Mouse (Mus musculus): Measurements from ENCODE around the gene Trim56. TPM values are rescaled to one million over a fixed set of nuclear protein-coding genes. Genes with fewer than 3 reads are reported as not detected.

The Trim56 gene
- polyA plus RNA-seq, 1 experiment from 2014 or later, result 7.0 TPM

- H3K27me3 ChIP-seq (ENCODE audit: low read depth, poor library complexity, severe bottlenecking), result no peaks in the 10 kb centered on the region
- no peaks in the 10 kb centered on the region for H3K9me3 ChIP-seq (replicated peaks)
- H3K36me3 ChIP-seq, result no peaks in the 10 kb centered on the region
- H3K4me3 ChIP-seq, result no peak overlapping the region
- no peak overlapping the region; the same call in 1 of the 2 replicates for H3K27ac ChIP-seq
- no peaks in the 10 kb centered on the region for H3K4me1 ChIP-seq
- 81% methylated on average over 28 of the region's 28 CpGs for whole genome bisulfite sequencing
- DNase-seq (ENCODE audit: low spot score), result no peak
Observed at GRCm38 (mm10) chr5:137102575-137103522, 13.2 kb downstream of the Trim56 start.

GRCm38 (mm10) chr5:137102078-137102477 lies 13.9 kb downstream of the Trim56 start:
- no peaks in the 10 kb centered on the region for H3K4me1 ChIP-seq
- H3K27me3 ChIP-seq (ENCODE audit: low read depth, poor library complexity, severe bottlenecking), result no peaks in the 10 kb centered on the region
- H3K9me3 ChIP-seq (replicated peaks), result no peaks in the 10 kb centered on the region
- no peak overlapping the region for H3K4me3 ChIP-seq
- WGBS, result 85% methylated on average over 10 of the region's 10 CpGs
- H3K36me3 ChIP-seq, result no peaks in the 10 kb centered on the region
- H3K27ac ChIP-seq, result no peak overlapping the region
- DNase-seq (ENCODE audit: low spot score), result no peak

GRCm38 (mm10) chr5:137100660-137101059 lies 15.3 kb downstream of the Trim56 start:
- Histone ChIP-seq H3K27ac (no peak overlapping the region), H3K4me1 (no peaks in the 10 kb centered on the region), H3K9me3 (replicated peaks) (no peaks in the 10 kb centered on the region), H3K4me3 (no peak overlapping the region), H3K27me3 (ENCODE audit: low read depth, poor library complexity, severe bottlenecking) (no peaks in the 10 kb centered on the region), H3K36me3 (no peaks in the 10 kb centered on the region)
- 71% methylated on average over 4 of the region's 4 CpGs for WGBS
- DNase-seq (ENCODE audit: low spot score), result no peak

GRCm38 (mm10) chr5:137098418-137098817 lies 17.6 kb downstream of the Trim56 start:
- Histone ChIP-seq H3K27me3 (ENCODE audit: low read depth, poor library complexity, severe bottlenecking) (no peaks in the 10 kb centered on the region), H3K4me1 (no peaks in the 10 kb centered on the region), H3K36me3 (no peaks in the 10 kb centered on the region), H3K9me3 (replicated peaks) (no peaks in the 10 kb centered on the region), H3K4me3 (no peak overlapping the region), H3K27ac (no peak overlapping the region)
- DNase-seq (ENCODE audit: low spot score), result no peak
- WGBS, result 75% methylated on average over 11 of the region's 11 CpGs

DNA sequence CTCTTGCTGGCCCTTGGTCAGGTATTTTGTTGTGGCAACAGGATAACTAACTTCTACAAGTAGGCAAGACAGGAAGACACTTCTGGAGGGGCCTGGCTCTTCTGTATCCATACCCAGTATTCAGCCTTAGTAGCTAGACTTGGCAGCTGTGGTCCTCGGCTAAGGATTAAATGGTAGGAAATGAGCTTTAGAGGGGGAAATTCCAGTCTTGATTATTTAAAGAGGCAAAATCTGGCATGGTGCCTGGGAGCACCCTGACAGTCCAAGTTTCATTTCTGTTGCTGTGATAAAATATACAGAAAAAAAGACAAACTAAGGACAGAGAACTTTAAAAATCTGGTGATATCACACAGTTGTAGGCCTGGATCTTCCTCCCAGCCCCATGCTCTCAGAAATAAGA lies 20.0 kb downstream of the Trim56 start:
- 88% methylated on average over 1 of the region's 1 CpGs for WGBS

GRCm38 (mm10) chr5:137095135-137095534 lies 20.9 kb downstream of the Trim56 start:
- H3K27me3 ChIP-seq (ENCODE audit: low read depth, poor library complexity, severe bottlenecking), result no peaks in the 10 kb centered on the region
- no peak for DNase-seq (ENCODE audit: low spot score)
- no peaks in the 10 kb centered on the region for H3K36me3 ChIP-seq
- H3K4me1 ChIP-seq, result peaks cover 4% of the 10 kb centered on the region
- no peak overlapping the region for H3K27ac ChIP-seq
- H3K4me3 ChIP-seq, result no peak overlapping the region
- WGBS, result 85% methylated on average over 10 of the region's 10 CpGs
- no peaks in the 10 kb centered on the region for H3K9me3 ChIP-seq (replicated peaks)

More for the DNA sequence above, 20.0 kb downstream of the Trim56 start:
- H3K27me3 ChIP-seq (ENCODE audit: low read depth, poor library complexity, severe bottlenecking), result no peaks in the 10 kb centered on the region
- H3K4me1 ChIP-seq, result peaks cover 4% of the 10 kb centered on the region
- no peaks in the 10 kb centered on the region for H3K36me3 ChIP-seq
- no peak overlapping the region for H3K27ac ChIP-seq
- no peaks in the 10 kb centered on the region for H3K9me3 ChIP-seq (replicated peaks)
- DNase-seq (ENCODE audit: low spot score), result no peak
- no peak overlapping the region for H3K4me3 ChIP-seq

DNA sequence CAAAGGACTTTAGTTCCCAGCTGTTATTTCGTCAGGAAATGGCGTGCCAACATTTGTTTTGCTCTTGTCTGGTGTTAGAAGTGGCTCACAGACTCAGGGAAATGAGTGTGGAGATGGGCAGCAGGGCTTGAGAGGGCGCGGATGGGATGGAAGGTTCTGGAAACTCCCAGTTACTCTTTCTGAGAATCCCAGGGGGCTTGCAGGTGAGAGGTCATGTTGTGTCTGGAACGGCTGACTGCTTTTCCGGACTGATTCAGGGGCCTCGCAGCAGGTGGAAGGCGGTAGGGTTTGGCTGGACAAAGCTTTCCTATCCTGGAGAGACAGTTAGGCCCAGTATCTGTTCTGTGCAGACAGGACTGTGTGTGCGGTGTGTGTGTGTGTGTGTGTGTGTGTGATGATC lies 22.3 kb downstream of the Trim56 start:
- DNase-seq (ENCODE audit: low spot score), result no peak
- H3K4me3 ChIP-seq, result no peak overlapping the region
- H3K27me3 ChIP-seq (ENCODE audit: low read depth, poor library complexity, severe bottlenecking), result no peaks in the 10 kb centered on the region
- no peak overlapping the region for H3K27ac ChIP-seq
- no peaks in the 10 kb centered on the region for H3K9me3 ChIP-seq (replicated peaks)
- H3K36me3 ChIP-seq, result no peaks in the 10 kb centered on the region
- peaks cover 4% of the 10 kb centered on the region for H3K4me1 ChIP-seq
- 87% methylated on average over 9 of the region's 9 CpGs for WGBS

- Histone ChIP-seq H3K9me3 (replicated peaks) (no peaks in the 10 kb centered on the region), H3K27me3 (ENCODE audit: low read depth, poor library complexity, severe bottlenecking) (no peaks in the 10 kb centered on the region), H3K4me3 (no peak overlapping the region), H3K36me3 (no peaks in the 10 kb centered on the region), H3K4me1 (peaks cover 4% of the 10 kb centered on the region), H3K27ac (0 out of 2 replicates have a peak overlapping the region, but pooled peaks have one; percentile 36)
- WGBS, result 66% methylated on average over 6 of the region's 6 CpGs
- no peak for DNase-seq (ENCODE audit: low spot score)
Observed at GRCm38 (mm10) chr5:137091560-137091959, 24.4 kb downstream of the Trim56 start.

GRCm38 (mm10) chr5:137090870-137091269 lies 25.1 kb downstream of the Trim56 start:
- H3K27me3 ChIP-seq (ENCODE audit: low read depth, poor library complexity, severe bottlenecking), result no peaks in the 10 kb centered on the region
- DNase-seq (ENCODE audit: low spot score), result no peak
- peaks cover 4% of the 10 kb centered on the region for H3K4me1 ChIP-seq
- no peak overlapping the region for H3K27ac ChIP-seq
- H3K9me3 ChIP-seq (replicated peaks), result no peaks in the 10 kb centered on the region
- no peaks in the 10 kb centered on the region for H3K36me3 ChIP-seq
- H3K4me3 ChIP-seq, result no peak overlapping the region
- WGBS, result 79% methylated on average over 10 of the region's 10 CpGs

- Histone ChIP-seq H3K27me3 (ENCODE audit: low read depth, poor library complexity, severe bottlenecking) (no peaks in the 10 kb centered on the region), H3K4me1 (peaks cover 4% of the 10 kb centered on the region), H3K9me3 (replicated peaks) (no peaks in the 10 kb centered on the region), H3K27ac (no peak overlapping the region), H3K4me3 (no peak overlapping the region), H3K36me3 (no peaks in the 10 kb centered on the region)
- no peak for DNase-seq (ENCODE audit: low spot score)
- 90% methylated on average over 8 of the region's 8 CpGs for WGBS
Observed at GRCm38 (mm10) chr5:137087410-137087809, 28.6 kb downstream of the Trim56 start.

GRCm38 (mm10) chr5:137085731-137086130 lies 30.3 kb downstream of the Trim56 start:
- WGBS, result 86% methylated on average over 3 of the region's 3 CpGs
- H3K4me1 ChIP-seq, result no peaks in the 10 kb centered on the region
- no peak for DNase-seq (ENCODE audit: low spot score)

DNA sequence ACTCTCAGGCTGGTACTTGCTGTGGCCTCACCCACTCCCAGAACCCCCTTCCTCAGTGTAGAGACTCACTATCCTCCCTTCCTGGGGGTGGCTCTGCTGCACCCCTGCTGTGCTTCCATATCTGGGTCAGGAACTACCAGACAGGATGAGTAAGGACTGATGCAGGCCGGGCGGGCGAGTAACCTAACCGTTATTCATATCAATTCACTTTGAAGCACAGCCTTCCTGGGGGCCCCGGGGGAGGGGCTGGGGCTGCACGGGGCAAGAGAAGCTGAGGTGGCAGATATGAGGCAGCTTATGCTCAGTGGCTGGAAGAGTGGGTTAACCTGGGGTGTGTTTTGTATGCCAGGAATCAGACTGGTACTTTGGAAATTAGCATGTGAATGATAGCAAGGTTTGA lies 31.0 kb downstream of the Trim56 start:
- DNase-seq (ENCODE audit: low spot score), result no peak
- no peak overlapping the region for H3K27ac ChIP-seq
- WGBS, result 85% methylated on average over 6 of the region's 6 CpGs
- no peak overlapping the region for H3K4me3 ChIP-seq
- no peaks in the 10 kb centered on the region for H3K36me3 ChIP-seq
- no peaks in the 10 kb centered on the region for H3K27me3 ChIP-seq (ENCODE audit: low read depth, poor library complexity, severe bottlenecking)
- H3K9me3 ChIP-seq (replicated peaks), result no peaks in the 10 kb centered on the region
- H3K4me1 ChIP-seq, result 0 out of 2 replicates have a peak, but pooled peaks cover 1% of the 10 kb centered on the region

More at GRCm38 (mm10) chr5:137085731-137086130, 30.3 kb downstream of the Trim56 start:
- H3K27ac ChIP-seq, result no peak overlapping the region
- H3K27me3 ChIP-seq (ENCODE audit: low read depth, poor library complexity, severe bottlenecking), result no peaks in the 10 kb centered on the region
- H3K9me3 ChIP-seq (replicated peaks), result no peaks in the 10 kb centered on the region
- H3K4me3 ChIP-seq, result no peak overlapping the region
- H3K36me3 ChIP-seq, result no peaks in the 10 kb centered on the region

GRCm38 (mm10) chr5:137083051-137083450 lies 33.0 kb downstream of the Trim56 start:
- 80% methylated on average over 4 of the region's 4 CpGs for WGBS

More at GRCm38 (mm10) chr5:137083051-137083450, 33.0 kb downstream of the Trim56 start:
- Histone ChIP-seq H3K4me1 (peaks cover 12% of the 10 kb centered on the region; the same call in 1 of the 2 replicates), H3K36me3 (no peaks in the 10 kb centered on the region), H3K27ac (no peak overlapping the region), H3K4me3 (no peak overlapping the region), H3K9me3 (replicated peaks) (no peaks in the 10 kb centered on the region), H3K27me3 (ENCODE audit: low read depth, poor library complexity, severe bottlenecking) (no peaks in the 10 kb centered on the region)
- no peak for DNase-seq (ENCODE audit: low spot score)

Measured in limb, embryonic 10.5 days (tissue).